8 mouse cellular contexts compared by ENCODE assay signal in the genomic region with DNA sequence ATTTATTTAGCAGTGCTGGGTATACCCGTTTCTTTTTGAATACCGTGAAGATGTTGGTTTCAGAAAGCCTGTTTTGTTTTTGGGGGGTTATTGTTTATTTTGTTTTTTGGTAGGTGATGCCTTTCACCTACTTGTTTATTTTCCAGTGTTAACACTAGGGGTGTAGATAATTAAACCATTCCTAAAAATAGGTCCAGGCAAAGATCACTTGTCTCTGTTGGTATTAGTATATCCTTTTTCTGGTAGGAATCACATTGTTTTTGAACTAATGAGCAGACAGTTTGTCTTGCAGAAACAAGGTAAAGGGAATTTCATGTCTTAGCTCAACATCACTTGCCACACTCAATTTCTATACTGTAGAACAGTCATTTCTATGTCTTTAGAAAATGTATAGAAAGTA. TPM values are rescaled to one million over a fixed set of nuclear protein-coding genes. Genes with fewer than 3 reads are reported as not detected.
DNase-seq lines count a peak whose midpoint lies in the region; ATAC-seq and TF ChIP-seq lines count a peak whose summit lies in the region.

No protein-coding gene starts in this region.

- peak overlapping the region; percentile 58 for H3K4me3 ChIP-seq in heart, embryonic 11.5 days (ENCODE audit: low read depth, low read length)
- peak overlapping the region; percentile 14; the same call in 1 of the 2 replicates for H3K4me3 ChIP-seq in spleen, adult 2 months (ENCODE audit: extremely low read depth, insufficient read depth, insufficient read length)
- peak overlapping the region; percentile 97 for H3K4me3 ChIP-seq in liver, embryonic 15.5 days (replicated peaks)

- no peak for TF ChIP-seq POLR2A in spleen, adult 2 months (IDR thresholded peaks at IDR 0.05; ENCODE audit: low read depth, low read length)

- H3K9me3 ChIP-seq in heart, embryonic 11.5 days (replicated peaks; ENCODE audit: control insufficient read depth, low read length): no peaks in the 10 kb centered on the region
- H3K9me3 ChIP-seq in liver, embryonic 15.5 days (replicated peaks): no peaks in the 10 kb centered on the region

- intact Hi-C loops in heart, postnatal 25 days (cut with DNase I): loop anchor here (5.0 kb wide), 3 partner anchors 58 to 162 kb away; no protein-coding TSS in a partner anchor

- TF ChIP-seq CTCF in spleen, adult 2 months (IDR thresholded peaks at IDR 0.05; ENCODE audit: extremely low read depth, insufficient read depth, insufficient read length, insufficient replicate concordance): no peak

- no peak for ATAC-seq in heart, embryonic 11.5 days (replicated peaks; ENCODE audit: insufficient number of reproducible peaks, low FRiP score, low TSS enrichment)
- no peak for ATAC-seq in liver, embryonic 15.5 days (ENCODE audit: insufficient read depth)

- 46% methylated on average over 2 of the region's 2 CpGs for WGBS in heart, embryonic 11.5 days (ENCODE audit: insufficient replicate concordance)
- WGBS in spleen, adult 2 months: 87% methylated on average over 2 of the region's 2 CpGs
- 42% methylated on average over 2 of the region's 2 CpGs for WGBS in liver, embryonic 15.5 days (ENCODE audit: insufficient replicate concordance)

- no peak overlapping the region for H3K9ac ChIP-seq in heart, embryonic 11.5 days (ENCODE audit: low read depth, low read length)
- H3K9ac ChIP-seq in liver, embryonic 15.5 days: peak overlapping the region; percentile 61

- H3K27ac ChIP-seq in heart, embryonic 11.5 days (ENCODE audit: low read depth, low read length): no peak overlapping the region
- H3K27ac ChIP-seq in spleen, adult 2 months (ENCODE audit: insufficient read depth, low read length): no peak overlapping the region
- peak overlapping the region; percentile 69 for H3K27ac ChIP-seq in liver, embryonic 15.5 days (replicated peaks)

- H3K4me2 ChIP-seq in heart, embryonic 11.5 days: peak overlapping the region; percentile 76
- peak overlapping the region; percentile 66 for H3K4me2 ChIP-seq in liver, embryonic 15.5 days

- H3K27me3 ChIP-seq in heart, embryonic 11.5 days (ENCODE audit: control insufficient read depth, insufficient read depth, low read length): no peaks in the 10 kb centered on the region
- no peaks in the 10 kb centered on the region for H3K27me3 ChIP-seq in spleen, adult 2 months (ENCODE audit: control insufficient read depth, insufficient read depth, low read length)
- no peaks in the 10 kb centered on the region for H3K27me3 ChIP-seq in liver, embryonic 15.5 days

- DNase-seq in heart, postnatal 25 days (ENCODE audit: low spot score): no peak
- DNase-seq in spleen, adult 2 months (ENCODE audit: low read depth in 1 of 2, low spot score in 2 of 2): no peak
- no peak for DNase-seq in spleen, adult 12 weeks (ENCODE audit: low spot score)
- no peak for DNase-seq in adrenal gland, postnatal 14 days
- DNase-seq in urinary bladder, adult 18-20 months (ENCODE audit: low spot score in 2 of 2): no peak
- no peak for DNase-seq in retina, embryonic 14.5 days (ENCODE audit: low spot score)

- no peaks in the 10 kb centered on the region for H3K36me3 ChIP-seq in heart, embryonic 11.5 days (ENCODE audit: control insufficient read depth, insufficient read depth, low read length)
- no peaks in the 10 kb centered on the region for H3K36me3 ChIP-seq in spleen, adult 2 months (ENCODE audit: control insufficient read depth, insufficient read depth, low read length)
- H3K36me3 ChIP-seq in liver, embryonic 15.5 days (replicated peaks): peaks cover 44% of the 10 kb centered on the region

- H3K4me1 ChIP-seq in heart, embryonic 11.5 days (ENCODE audit: control insufficient read depth, insufficient read depth, low read length): peaks cover 8% of the 10 kb centered on the region; the same call in 1 of the 2 replicates
- peaks cover 6% of the 10 kb centered on the region for H3K4me1 ChIP-seq in spleen, adult 2 months (ENCODE audit: control insufficient read depth, insufficient read depth, insufficient read length)
- H3K4me1 ChIP-seq in liver, embryonic 15.5 days (replicated peaks): peaks cover 38% of the 10 kb centered on the region

RNA-seq across cellular contexts. Expression of gene Cpeb4, which starts 2.1 kb away (rescaled TPM):
- 15.5 and 18.9 TPM in 2 replicates for polyA plus RNA-seq in heart, embryonic 11.5 days (2014; fragmentation: Nextera tagmentation; extraction: Ambion mirVana)
- total RNA-seq in heart, postnatal 25 days (2021): 10 to 100 TPM; 80.9 to 92.0 TPM
- polyA plus RNA-seq in spleen, adult 2 months (2012; rRNA removed): 8.5 and 10.4 TPM in 2 replicates
- 19.0 and 19.1 TPM in 2 replicates for polyA plus RNA-seq in liver, embryonic 15.5 days (2015; fragmentation: Nextera tagmentation; extraction: Ambion mirVana)
- 93.1 and 152 TPM in 2 replicates for total RNA-seq in adrenal gland, postnatal 14 days (2021)

Comparison
In these comparisons a context has a peak if more than half of its experiments do, and no peak if none do; other contexts are left out.
1. H3K4me3 ChIP-seq: peak in every context shown above with its lines; median percentile 97 in liver, embryonic 15.5 days; 58 in heart, embryonic 11.5 days; 14 in spleen, adult 2 months.